Mouse (Mus musculus): ENCODE measurements around the gene Atp10b. TPM values are rescaled to one million over a fixed set of nuclear protein-coding genes. Genes with fewer than 3 reads are reported as not detected.

Atp10b gene
- total RNA-seq, 2 experiments from 2014 or later = not detected

- no peak for DNase-seq
These were observed 50.4 kb downstream of the Atp10b start for GRCm38 (mm10) chr11:43200089-43200488.

GRCm38 (mm10) chr11:43203580-43203979 lies 53.9 kb downstream of the Atp10b start:
- DNase-seq = no peak

- no peak for DNase-seq
These were observed 63.5 kb downstream of the Atp10b start for GRCm38 (mm10) chr11:43213134-43213533.

- no peak for DNase-seq
These were observed 64.1 kb downstream of the Atp10b start for GRCm38 (mm10) chr11:43213740-43214139.

- DNase-seq = peak; percentile 37
These were observed 67.3 kb downstream of the Atp10b start for GRCm38 (mm10) chr11:43217021-43217420.

- DNase-seq = no peak
These were observed 80.6 kb downstream of the Atp10b start for GRCm38 (mm10) chr11:43230231-43230630.

GRCm38 (mm10) chr11:43232073-43232472 lies 82.4 kb downstream of the Atp10b start:
- DNase-seq = no peak

GRCm38 (mm10) chr11:43236360-43237039 lies 86.8 kb downstream of the Atp10b start:
- DNase-seq = no peak

GRCm38 (mm10) chr11:43239804-43240203 lies 90.1 kb downstream of the Atp10b start:
- no peak for DNase-seq

GRCm38 (mm10) chr11:43253034-43253433 lies 103.4 kb downstream of the Atp10b start:
- no peak for DNase-seq

- no peak for DNase-seq
These were observed 105.6 kb downstream of the Atp10b start for GRCm38 (mm10) chr11:43255262-43255661.

- no peak for DNase-seq
These were observed 107.6 kb downstream of the Atp10b start for GRCm38 (mm10) chr11:43257291-43257690.

- no peak for DNase-seq
These were observed 108.1 kb downstream of the Atp10b start for GRCm38 (mm10) chr11:43257781-43258180.

GRCm38 (mm10) chr11:43263548-43264218 lies 114.0 kb downstream of the Atp10b start:
- peak; percentile 75 for DNase-seq

GRCm38 (mm10) chr11:43267505-43267904 lies 117.8 kb downstream of the Atp10b start:
- no peak for DNase-seq

GRCm38 (mm10) chr11:43269503-43270255 lies 120.0 kb downstream of the Atp10b start:
- DNase-seq = no peak

GRCm38 (mm10) chr11:43270256-43270806 lies 120.7 kb downstream of the Atp10b start:
- DNase-seq = no peak

- DNase-seq = no peak
These were observed 124.2 kb downstream of the Atp10b start for GRCm38 (mm10) chr11:43273896-43274295.

- no peak for DNase-seq
These were observed 147.9 kb downstream of the Atp10b start for GRCm38 (mm10) chr11:43297584-43297983.

GRCm38 (mm10) chr11:43311000-43311399 lies 161.3 kb downstream of the Atp10b start:
- no peak for DNase-seq

Measured in heart, postnatal 4 days (tissue).